Mouse (Mus musculus) erythroid progenitor cell, adult 5-6 weeks (primary cell): ENCODE data around the gene Lrba. TPM values are rescaled to one million over a fixed set of nuclear protein-coding genes. Genes with fewer than 3 reads are reported as not detected.

Experiments used
- ATAC-seq: replicated peaks from 2 replicates; pipeline ENCODE4 v1.8.0; 2016; ENCODE audit warnings: moderate number of reproducible peaks, mild to moderate bottlenecking, moderate TSS enrichment, inconsistent platforms; ENCODE audit not compliant: poor library complexity, low FRiP score, severe bottlenecking
- total RNA-seq, 2 experiments: library from RNA; stranded (forward) in 1 of 2; stranded (reverse) in 1 of 2; fragments of 150-400 nt in 1 of 2; fragments of 186-747, 209-891 nt in 1 of 2; gene quantifications; 2 replicates each; pipeline versions ENCODE4 v1.2.3 to v1.2.4; 2015 to 2017; ENCODE audit warnings: low replicate concordance in 2 of 2

Gene Lrba
- total RNA-seq, 2 experiments from 2014 or later, result 50.7 to 53.0 TPM

GRCm38 (mm10) chr3:86774566-86775443 is 550.3 kb downstream of the Lrba start:
- no peak for ATAC-seq

- no peak for ATAC-seq
Measured at GRCm38 (mm10) chr3:86775444-86775828, 551.0 kb downstream of the Lrba start.

GRCm38 (mm10) chr3:86779704-86780103 is 555.2 kb downstream of the Lrba start:
- 0 out of 2 replicates have a peak, but pooled peaks have one; percentile 22 for ATAC-seq

- no peak for ATAC-seq
Measured at GRCm38 (mm10) chr3:86784051-86784450, 559.6 kb downstream of the Lrba start.

- ATAC-seq, result no peak
Measured at GRCm38 (mm10) chr3:86784930-86785329, 560.5 kb downstream of the Lrba start.

- ATAC-seq, result no peak
Measured at GRCm38 (mm10) chr3:86786280-86786679, 561.8 kb downstream of the Lrba start.

GRCm38 (mm10) chr3:86786845-86787351 is 562.4 kb downstream of the Lrba start:
- ATAC-seq, result no peak

GRCm38 (mm10) chr3:86787423-86788123 is 563.1 kb downstream of the Lrba start:
- ATAC-seq, result no peak

GRCm38 (mm10) chr3:86788711-86789110 is 564.2 kb downstream of the Lrba start:
- no peak for ATAC-seq

GRCm38 (mm10) chr3:86789752-86790151 is 565.3 kb downstream of the Lrba start:
- no peak for ATAC-seq

GRCm38 (mm10) chr3:86793264-86793663 is 568.8 kb downstream of the Lrba start:
- no peak for ATAC-seq

- ATAC-seq, result no peak
Measured at GRCm38 (mm10) chr3:86793720-86794191, 569.3 kb downstream of the Lrba start.

- ATAC-seq, result peak; percentile 33; the same call in 1 of the 2 replicates
Measured at GRCm38 (mm10) chr3:86796716-86797115, 572.2 kb downstream of the Lrba start.

- peak; percentile 55 for ATAC-seq
Measured at GRCm38 (mm10) chr3:86797871-86798460, 573.5 kb downstream of the Lrba start.

GRCm38 (mm10) chr3:86799041-86799440 is 574.6 kb downstream of the Lrba start:
- ATAC-seq, result peak; percentile 89

GRCm38 (mm10) chr3:86800841-86801240 is 576.4 kb downstream of the Lrba start:
- ATAC-seq, result no peak

GRCm38 (mm10) chr3:86802825-86803224 is 578.3 kb downstream of the Lrba start:
- no peak for ATAC-seq

GRCm38 (mm10) chr3:86804265-86804664 is 579.8 kb downstream of the Lrba start:
- ATAC-seq, result no peak

GRCm38 (mm10) chr3:86806834-86807233 is 582.4 kb downstream of the Lrba start:
- ATAC-seq, result no peak

- ATAC-seq, result peak; percentile 79
Measured at GRCm38 (mm10) chr3:86807750-86808467, 583.4 kb downstream of the Lrba start.
